Mouse (Mus musculus): ENCODE results near the gene Chchd2.
"Not testable (repeated sequence)": the region's sequence is repeated elsewhere in the genome, so short reads cannot be mapped to it uniquely, and the experiment has no call there.

Gene Chchd2

DNA sequence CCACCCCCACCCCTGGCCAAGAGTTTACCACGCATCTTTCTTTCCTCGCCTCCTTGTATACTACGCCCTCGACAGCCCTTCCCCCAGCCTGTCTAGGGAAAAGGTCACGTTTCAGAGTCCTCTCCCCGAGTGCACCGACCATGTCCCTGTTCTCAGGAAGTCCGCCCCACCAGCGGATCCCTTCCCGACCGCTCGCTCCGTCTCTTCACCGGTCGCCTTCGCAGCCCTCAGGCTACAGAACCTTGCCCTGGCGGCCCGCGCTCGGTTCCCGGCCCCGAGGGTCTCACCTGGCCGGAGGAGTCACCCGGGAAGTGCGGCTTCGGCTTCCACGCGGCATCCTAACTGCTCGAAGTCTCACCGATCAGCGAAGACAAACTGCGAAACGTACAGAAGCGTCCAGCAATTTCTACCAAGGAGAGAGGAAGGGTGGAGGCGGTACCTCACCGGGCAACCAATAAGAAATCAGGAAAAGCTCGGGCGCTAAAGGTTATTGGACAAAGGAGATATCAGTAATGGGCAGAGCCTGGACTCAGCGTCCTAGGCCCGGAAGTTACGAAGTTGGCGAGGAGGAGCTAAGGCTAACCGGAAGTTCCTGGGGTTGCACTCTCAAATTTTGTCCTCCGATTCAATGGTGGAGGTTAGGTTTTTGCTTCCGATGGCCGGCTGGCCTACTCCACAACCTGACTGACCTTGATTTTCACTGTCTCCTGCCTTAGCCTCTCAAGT, at the start of gene Chchd2:
Gene Chchd2, minus strand, starts transcription at position 560 of the 726 bp plus-strand sequence.
- DNase-seq (ENCODE audit: extremely low spot score) = peak; percentile 93

DNA sequence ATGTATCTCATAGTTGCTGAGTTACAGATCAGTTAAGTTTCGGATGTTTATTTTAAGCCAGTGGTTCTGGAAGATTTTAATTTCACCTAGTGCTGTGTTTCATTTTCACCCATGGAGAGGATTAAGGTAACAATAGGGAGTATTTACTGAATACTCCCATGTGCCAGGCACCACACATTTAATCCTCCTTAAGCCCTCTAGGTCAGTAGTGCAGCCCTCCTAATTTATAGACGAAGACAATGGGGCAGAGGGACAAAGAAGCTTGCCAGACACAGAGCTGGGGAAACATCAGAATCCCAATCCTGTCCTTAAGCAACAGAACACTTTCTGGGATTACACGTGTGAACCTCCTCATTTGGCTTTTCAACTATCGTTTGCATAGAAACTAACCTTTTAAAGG, 49.7 kb upstream of the Chchd2 start:
- DNase-seq (ENCODE audit: extremely low spot score) = no peak

DNA sequence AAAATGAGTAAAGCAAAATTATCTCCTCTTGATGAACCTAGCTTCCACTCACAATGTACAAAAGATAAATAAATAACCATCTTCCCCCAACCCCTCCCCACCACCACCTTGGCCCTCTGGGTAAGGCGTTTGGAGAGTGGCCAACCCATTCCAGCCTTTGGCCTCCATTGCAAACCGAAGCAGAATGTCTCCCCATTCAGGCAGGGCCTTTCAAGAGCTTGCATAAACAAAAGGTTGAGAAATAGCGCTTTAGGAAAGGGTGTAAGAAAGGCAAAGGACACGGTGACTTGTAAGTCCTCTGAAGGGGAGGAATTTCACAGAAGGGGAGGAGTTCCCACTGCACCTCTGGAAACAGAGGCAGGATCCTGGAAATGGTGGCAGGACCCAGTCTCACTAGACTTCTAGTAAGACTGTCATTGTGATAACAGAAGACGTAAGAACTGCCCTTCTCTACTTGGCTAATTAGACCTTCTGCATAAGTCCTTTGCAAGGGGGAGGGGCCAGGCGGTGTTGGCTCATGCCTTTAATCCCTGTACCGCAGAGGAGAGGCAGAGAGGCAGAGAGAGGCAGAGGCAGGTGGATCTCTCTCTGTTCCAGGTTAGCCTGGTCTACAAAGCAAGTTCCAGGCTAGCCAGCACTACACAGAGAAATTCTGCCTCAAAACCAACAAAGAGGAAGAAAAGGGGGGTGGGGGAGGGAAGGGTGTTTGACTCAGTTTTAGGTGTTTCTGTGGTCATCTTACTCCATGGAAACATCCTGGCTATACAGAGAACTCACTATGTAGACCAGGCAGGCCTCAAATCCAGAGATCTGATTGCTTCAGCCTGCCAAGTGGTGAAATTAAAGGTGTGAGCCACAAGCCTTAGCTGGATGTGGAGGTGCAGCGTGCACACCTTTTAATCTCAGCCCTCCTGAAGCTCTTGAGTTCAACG, 42.9 kb upstream of the Chchd2 start:
- DNase-seq (ENCODE audit: extremely low spot score) = no peak

DNA sequence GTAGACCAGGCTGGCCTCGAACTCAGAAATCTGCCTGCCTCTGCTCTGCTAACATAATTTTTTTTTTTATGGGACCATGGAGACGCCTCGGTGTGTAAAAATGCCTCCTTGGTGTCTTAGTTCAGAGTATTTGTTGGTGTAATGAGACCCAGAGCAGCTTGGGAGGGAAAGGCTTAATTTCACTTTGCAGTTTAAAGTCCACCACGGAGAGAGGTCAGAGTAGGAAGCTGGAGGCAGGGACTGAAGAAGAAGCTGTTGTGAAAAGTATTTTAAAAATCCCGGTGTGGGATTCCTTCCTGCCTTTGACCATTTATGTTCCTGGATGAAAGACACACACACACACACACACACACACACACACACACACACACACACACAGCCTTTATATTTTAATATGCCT, 38.7 kb upstream of the Chchd2 start:
- DNase-seq (ENCODE audit: extremely low spot score) = no peak

DNA sequence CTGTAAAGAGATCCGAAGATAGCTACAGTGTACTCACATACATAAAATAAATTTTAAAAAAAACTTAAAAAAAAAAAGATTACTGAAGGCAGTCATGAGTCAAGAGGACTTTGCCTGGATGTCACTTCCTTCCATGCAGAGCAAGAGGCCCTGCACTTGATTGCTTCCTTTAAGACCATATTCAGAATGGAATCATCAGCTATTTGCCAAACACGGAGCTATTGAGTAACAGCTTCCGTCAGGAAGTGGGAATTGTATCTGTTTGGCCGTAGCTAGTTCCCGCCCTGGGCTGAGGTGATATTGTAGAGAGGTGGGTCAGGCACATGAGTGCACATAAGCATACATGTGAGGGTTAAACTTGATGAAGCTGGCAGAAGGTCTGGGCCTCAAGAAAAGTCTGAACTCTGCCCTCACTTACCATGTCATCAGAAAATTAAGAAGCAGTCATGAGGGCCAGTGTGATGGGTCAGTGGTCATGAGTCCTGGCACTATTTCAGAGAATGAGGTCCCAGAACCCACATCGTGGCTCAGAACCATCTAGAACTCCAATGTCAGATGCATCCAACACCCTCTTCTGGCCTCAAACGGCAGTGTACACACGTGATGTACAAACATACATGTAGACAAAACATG, 37.7 kb upstream of the Chchd2 start:
- no peak for DNase-seq (ENCODE audit: extremely low spot score)

DNA sequence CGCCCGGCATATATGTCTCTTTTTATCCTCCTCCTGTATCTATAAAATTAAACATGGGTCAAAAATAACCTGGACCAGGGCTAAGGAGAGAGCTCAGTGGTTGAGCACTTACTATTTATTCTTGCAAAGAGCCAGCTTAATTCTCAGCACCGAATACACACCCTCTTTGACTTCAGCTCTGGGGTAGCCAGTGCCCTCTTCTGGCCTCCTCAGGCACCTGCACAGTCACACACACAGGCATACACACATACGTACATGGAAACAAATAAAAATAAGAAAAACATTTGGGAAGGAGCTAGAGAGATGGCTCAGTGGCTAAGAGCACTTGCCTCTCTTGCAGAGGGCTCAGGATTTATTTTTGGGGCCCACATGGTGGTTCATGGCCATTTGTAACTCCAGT, 34.7 kb upstream of the Chchd2 start:
- DNase-seq (ENCODE audit: extremely low spot score) = no peak

DNA sequence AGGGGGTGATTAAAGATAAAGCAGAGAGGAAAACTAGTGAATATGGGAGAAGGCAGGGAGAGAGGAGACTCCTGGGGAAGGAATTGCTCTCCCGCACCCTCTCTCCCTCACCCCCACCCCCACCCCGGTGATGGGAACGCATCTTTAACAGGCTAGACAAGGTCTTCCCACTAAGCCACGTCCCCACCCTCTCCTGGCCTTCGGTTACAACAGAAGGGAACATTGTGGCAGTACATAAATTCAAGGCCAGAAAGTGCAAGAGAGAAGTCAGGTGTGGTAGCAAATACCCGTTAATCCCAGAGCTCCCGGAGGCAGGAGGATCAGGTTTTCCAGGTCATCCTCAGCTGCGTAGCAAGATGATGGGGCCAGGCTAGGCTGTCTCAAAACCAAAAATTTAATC, 32.0 kb upstream of the Chchd2 start:
- no peak for DNase-seq (ENCODE audit: extremely low spot score)

DNA sequence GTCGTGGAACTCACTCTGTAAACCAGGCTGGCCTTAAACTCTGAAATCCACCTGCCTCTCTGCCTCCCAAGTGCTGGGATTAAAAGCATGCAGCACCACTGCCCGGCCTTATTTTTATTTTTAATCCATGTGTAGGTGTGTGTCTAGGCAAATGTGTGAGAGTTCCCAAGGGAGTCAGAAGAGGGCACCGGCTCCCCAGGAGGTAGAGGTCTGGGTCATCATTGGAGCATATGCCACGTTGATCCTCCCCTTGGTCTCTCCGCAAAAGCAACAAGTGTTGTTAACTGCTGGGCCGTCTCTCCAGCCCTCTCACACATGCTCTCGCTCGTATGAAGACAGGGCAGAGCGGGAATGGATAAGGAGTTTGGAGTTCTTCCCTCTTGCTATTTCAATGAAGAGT, 31.5 kb upstream of the Chchd2 start:
- DNase-seq (ENCODE audit: extremely low spot score) = no peak

DNA sequence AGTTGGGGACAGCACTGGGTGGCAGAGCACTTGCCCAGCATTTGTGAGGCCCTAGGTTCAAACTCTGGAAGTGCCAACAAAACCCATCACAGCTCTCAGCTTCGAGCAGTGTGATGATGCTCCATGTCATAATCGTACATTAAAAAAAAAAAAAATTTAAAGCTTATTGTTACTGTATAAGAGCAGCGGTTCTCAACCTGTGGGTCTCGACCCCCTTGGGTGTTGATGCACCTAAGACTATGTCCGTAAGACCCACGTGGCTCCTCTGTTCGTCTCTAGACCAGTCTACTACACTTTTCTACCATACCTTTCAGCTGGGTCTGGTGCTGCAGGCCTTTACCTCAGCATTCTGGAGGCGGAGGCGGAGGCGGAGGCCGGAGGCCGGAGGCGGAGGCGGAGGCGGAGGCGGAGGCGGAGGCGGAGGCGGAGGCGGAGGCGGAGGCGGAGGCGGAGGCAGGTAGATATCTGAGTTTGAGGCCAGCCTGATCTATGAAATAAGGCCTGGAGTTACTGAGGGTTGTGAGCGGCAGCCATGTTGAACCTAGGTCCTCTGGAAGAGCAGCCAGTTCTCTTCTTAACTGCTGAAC, 30.9 kb upstream of the Chchd2 start:
- no peak for DNase-seq (ENCODE audit: extremely low spot score)

DNA sequence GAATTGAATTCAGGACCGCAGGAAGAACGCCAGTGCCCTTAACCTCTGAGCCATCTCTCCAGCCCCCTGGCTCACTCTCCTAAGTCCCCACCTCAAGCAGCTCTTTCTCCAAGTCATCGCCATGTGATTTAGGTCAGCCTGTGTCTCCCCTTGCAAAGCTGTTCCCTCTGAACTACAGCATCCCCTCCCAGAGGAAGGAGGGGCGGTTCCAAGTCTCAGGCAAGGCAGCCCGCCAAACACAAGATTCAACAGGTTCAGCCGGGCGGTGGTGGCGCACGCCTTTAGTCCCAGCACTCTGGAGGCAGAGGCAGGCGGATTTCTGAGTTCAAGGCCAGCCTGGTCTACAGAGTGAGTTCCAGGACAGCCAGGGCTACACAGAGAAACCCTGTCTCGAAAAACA, 28.2 kb upstream of the Chchd2 start:
- DNase-seq (ENCODE audit: extremely low spot score) = not testable (repeated sequence)

DNA sequence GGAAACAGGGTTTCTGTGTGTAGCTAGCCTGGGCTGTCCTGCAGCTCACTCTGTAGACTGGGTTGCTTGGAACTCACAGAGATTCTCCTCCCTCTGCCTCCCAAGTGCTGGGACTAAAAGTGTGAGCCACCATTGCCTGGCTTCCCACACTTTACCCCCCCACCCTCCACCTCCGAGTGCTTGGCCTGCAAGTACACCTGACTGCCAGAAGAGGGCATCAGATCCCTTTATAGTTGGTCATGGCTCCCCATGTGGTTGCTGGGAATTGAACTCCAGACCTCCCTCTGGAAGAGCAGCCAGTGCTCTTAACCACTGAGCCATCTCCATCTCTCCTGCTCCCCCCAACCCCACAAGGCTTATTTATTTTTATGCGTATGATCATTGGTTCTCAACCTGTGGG, 26.8 kb upstream of the Chchd2 start:
- DNase-seq (ENCODE audit: extremely low spot score) = no peak

DNA sequence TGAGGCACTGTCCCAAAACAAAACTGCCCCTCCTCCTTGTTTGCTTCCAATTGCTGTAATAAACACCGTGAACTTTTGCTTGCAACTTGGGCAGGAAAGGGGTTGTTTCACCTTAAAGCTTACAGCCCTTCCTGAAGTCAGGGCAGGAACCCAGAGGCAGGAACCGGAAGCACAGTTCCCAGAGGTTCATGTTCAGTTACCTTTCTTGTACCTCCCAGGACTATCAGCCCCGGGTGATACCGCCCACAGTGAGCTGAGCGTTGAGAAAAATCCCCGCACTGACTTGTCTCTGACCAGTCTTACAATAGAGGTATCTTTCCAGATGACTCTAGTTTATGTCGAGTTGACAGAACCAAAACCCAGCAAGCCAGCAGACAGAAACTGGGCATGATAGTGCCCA, 22.3 kb upstream of the Chchd2 start:
- DNase-seq (ENCODE audit: extremely low spot score) = no peak

DNA sequence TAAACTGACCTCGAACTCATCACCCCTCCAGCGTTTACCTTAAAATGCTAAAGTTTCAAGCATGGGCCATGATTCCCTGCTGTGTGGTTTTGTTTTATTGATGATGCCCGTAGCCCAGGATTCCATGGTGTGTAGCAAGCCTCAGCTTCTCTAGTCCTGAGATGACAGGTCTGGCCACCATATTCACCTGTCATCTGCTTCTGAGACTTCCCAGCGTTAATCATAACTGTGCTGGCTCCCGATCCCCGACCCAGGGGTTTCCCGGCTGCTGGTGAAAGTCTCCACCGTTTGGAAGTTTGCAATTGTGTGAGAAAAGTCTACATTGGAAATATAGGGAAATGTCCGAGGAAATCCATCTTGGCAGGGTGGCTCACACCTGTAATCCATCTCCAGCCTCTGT, 21.9 kb upstream of the Chchd2 start:
- no peak for DNase-seq (ENCODE audit: extremely low spot score)

DNA sequence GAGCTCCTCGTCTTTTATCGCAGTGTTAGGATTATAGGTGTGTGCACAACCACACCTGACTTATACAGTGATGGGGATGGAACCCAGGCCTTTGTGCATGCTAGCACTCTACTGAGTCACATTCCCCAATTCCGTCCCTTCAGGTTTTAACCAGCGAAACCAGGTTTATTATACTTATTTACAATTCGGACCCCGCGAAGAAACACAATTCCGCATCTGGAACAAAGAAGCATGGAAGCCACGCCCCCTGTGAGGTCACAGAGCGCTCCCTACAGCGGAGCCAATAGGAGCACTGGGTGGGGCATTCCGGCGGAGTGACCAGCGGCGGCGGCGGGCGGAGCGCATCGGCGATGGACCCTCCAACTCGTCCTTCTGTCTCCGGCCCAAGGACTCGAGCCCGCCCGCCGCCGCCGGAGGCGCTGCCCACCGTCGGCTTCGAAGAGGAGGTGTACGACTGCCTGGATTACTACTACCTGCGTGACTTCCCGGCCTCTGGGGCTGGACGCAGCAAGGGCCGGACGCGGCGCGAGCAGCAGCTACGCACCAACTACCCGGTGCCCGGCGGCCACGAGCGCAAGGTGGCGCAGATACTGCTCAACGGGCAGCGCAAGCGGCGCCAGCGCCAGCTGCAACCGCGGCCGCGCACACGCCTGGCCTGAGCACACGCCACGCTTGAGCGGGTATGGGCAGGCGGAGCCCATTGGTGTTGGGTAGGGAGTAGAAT, 21.1 kb upstream of the Chchd2 start, which contains the start of gene Nupr1l:
Gene Nupr1l, plus strand, starts transcription at position 299 of the 724 bp plus-strand sequence.
- DNase-seq (ENCODE audit: extremely low spot score) = peak; percentile 95

DNA sequence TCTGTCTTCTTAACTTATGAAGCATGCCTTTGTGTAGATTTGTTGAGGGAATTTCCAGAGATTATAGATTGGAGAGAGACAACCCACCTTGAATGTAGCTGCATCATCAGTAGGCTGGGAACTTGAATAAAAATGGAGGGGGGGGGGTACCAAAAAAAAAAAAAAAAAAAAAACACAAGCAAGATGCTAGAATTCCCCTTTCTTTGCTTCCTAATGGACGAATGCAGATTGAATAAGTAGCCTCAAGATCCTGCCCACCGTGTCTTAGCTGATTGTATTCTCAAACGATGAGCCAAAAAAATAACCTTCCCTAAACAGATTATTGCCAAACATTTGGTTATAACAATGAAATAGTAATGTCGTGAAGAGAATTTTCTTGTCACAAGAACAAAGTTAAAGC, 20.5 kb upstream of the Chchd2 start:
- DNase-seq (ENCODE audit: extremely low spot score) = no peak

DNA sequence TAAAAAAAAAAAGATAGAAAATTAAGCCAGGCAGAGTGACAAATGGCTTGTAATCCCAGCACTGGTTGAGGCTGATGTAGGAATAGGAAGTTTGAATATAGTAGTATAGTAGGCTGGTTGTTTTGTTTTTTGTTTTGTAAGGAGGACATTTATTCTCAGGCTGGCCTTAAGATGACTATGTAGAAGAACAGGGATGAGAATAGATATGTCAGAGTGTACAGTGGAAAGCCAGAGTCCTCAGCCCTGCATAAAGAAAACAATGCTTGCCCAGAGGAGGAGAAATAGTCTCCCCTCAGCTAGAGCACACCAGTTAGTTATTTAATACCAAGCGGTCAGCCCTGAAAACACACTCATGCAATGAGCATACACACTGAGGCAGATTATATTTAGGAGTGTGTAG, 11.2 kb upstream of the Chchd2 start, which contains the start of gene Phkg1:
Gene Phkg1, minus strand, starts transcription at position 101 of the 400 bp plus-strand sequence.
- no peak for DNase-seq (ENCODE audit: extremely low spot score)

DNA sequence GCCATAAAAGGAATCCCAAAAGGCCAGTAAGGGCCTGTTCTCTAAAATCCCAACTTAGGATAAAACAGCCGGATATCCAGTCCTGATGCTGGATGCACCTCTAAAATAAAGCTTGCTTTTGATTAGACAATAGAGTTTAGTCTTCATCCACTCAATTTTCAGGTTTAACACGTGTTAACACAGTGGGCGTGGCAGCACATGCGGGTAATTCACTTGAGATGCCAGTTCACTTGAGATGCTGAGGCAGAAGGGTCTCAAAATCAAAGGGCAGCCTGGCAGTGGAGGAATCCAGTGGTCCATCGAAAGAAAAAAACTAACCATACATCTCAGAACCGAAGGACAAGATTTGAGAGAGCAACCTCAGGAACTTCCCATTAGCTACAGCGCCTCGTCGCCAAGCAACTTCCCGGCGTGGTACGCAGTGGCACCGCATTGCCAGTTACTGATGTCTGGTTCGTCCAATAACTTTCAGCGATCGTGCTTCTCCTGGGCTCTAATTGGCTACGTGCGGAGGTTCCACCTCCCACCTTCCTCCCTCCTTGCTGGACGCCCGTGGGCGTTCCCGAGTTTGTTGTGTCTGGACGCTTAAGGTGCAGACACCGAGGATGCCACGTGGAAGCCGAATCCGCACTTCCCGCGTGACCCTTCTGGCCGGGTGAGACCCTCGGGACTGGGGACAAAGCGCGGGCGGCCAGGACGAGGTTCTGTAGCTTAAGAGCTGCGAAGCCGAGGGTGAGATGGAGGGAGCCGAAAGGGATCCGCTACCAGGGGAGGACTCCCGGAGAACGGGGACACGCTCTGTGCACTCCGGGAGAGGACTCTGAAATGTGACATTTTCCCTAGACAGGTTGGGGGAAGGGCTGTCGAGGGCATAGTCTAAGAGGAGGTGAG, 8.2 kb upstream of the Chchd2 start, which contains the start of gene Zbed5:
Gene Zbed5, plus strand, starts transcription at position 526 of the 891 bp plus-strand sequence.
- peak; percentile 88 for DNase-seq (ENCODE audit: extremely low spot score)

DNA sequence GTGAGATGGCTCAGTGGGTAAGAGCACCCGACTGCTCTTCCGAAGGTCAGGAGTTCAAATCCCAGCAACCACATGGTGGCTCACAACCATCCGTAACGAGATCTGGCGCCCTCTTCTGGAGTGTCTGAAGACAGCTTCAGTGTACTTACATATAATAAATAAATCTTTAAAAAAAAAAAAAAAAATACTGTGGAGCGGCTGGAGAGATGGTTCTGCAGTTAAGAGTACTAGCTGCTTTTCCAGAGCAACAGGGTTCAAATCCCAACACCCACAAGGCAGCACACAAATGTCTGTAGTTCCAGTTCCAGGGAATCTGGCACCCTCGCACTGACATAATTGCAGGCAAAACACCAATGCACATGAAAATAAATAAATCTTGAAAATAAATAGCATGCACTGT, 3.1 kb upstream of the Chchd2 start:
- not testable (repeated sequence) for DNase-seq (ENCODE audit: extremely low spot score)

DNA sequence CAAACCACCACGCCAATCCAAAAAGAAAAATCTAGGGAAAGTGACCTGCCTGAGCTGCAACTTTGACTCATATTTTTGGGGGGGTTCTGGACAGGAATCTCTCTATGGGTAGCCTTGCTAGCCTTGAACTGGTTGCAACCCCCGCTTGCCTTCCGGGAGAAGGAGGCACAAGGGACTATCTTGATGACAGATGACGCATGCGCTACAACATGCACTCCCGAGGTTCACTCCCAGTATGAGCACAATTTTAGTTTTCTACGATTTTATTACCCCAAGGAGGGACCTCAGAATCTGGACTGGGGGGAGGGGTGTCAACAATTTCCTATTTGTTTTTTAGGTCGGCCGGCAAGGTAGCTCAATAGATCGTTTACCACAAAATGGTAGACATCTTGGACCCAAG, 999 bp downstream of the Chchd2 start:
- DNase-seq (ENCODE audit: extremely low spot score) = no peak

DNA sequence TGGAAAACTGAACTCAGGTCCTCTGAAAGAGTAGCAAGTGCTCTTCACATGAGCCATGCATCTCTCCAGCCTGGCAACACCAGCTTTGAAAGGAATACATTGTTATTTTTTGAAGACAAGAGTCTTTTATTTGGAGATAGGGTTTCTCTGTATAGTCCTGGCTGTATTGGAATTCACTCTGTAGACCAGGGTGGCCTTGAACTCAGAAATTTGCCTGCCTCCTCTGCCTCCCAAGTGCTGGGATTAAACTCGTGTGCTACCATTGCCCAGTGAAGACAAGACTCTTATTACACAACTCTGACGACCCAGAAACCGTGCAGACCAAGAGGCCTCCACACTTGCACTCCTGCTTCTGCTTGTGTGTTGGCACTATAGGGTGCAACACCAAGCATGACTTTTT, 7.4 kb downstream of the Chchd2 start:
- DNase-seq (ENCODE audit: extremely low spot score) = no peak
